Mouse (Mus musculus) forebrain, embryonic 15.5 days (tissue): Measurements from ENCODE around the gene Fat2. TPM values are rescaled to one million over a fixed set of nuclear protein-coding genes. Genes with fewer than 3 reads are reported as not detected.

Experiments used
- ATAC-seq: fragments of 200-750 bp; cut with Nextera tagmentation; replicated peaks from 2 replicates; pipeline ENCODE4 v1.8.0; 2017; ENCODE audit warnings: mild to moderate bottlenecking, moderate TSS enrichment, moderate library complexity
- H3K27ac ChIP-seq: fragments of 300-500 bp; sonication (generic); replicated peaks from 2 replicates; pipeline ENCODE4 v1.5.1; 2015; ENCODE audit warnings: mild to moderate bottlenecking, inconsistent platforms
- H3K27me3 ChIP-seq: fragments of 300-500 bp; sonication (generic); 2 replicates; pipeline ENCODE4 v1.6.1; 2015; ENCODE audit warnings: inconsistent platforms
- H3K36me3 ChIP-seq: fragments of 300-500 bp; sonication (generic); 2 replicates; pipeline ENCODE4 v1.6.1; 2015; ENCODE audit warnings: mild to moderate bottlenecking, inconsistent platforms
- H3K4me1 ChIP-seq: fragments of 300-500 bp; sonication (generic); 2 replicates; pipeline ENCODE4 v1.6.1; 2015; ENCODE audit warnings: inconsistent platforms
- H3K4me2 ChIP-seq: fragments of 300-500 bp; sonication (generic); replicated peaks from 2 replicates; pipeline ENCODE4 v1.6.1; 2015; ENCODE audit warnings: mild to moderate bottlenecking, inconsistent platforms
- H3K4me3 ChIP-seq: fragments of 300-500 bp; sonication (generic); 2 replicates; pipeline ENCODE4 v1.5.1; 2015; ENCODE audit warnings: mild to moderate bottlenecking, inconsistent platforms
- H3K9ac ChIP-seq: fragments of 300-500 bp; sonication (generic); replicated peaks from 2 replicates; pipeline ENCODE4 v1.6.1; 2015; ENCODE audit warnings: mild to moderate bottlenecking, inconsistent platforms
- H3K9me3 ChIP-seq: fragments of 300-500 bp; sonication (generic); 2 replicates; pipeline ENCODE4 v1.6.1; 2016; ENCODE audit warnings: inconsistent platforms
- WGBS: fragments of 180-500 bp; shearing (Covaris S2); methylation state at CpG from one replicate; pipeline ENCODE4 v1.1.7; 2015; ENCODE audit warnings: mixed read lengths; 5-methylcytosine and 5-hydroxymethylcytosine counted together
- polyA plus RNA-seq: library from polyadenylated mRNA; unstranded; fragments of >200 nt; fragmentation: Nextera tagmentation; extraction: Ambion mirVana; gene quantifications from 2 replicates; pipeline ENCODE4 v1.2.1, GENCODE M21; 2015

Fat2 gene
- polyA plus RNA-seq, 1 experiment from 2014 or later: 0.03 TPM

GRCm38 (mm10) chr11:55327111-55327510 is 9.3 kb downstream of the Fat2 start:
- Histone ChIP-seq H3K9me3 (no peaks in the 10 kb centered on the region), H3K27me3 (no peaks in the 10 kb centered on the region), H3K4me3 (no peak overlapping the region), H3K27ac (no peak overlapping the region), H3K36me3 (no peaks in the 10 kb centered on the region), H3K4me1 (0 out of 2 replicates have a peak, but pooled peaks cover 3% of the 10 kb centered on the region), H3K9ac (no peak overlapping the region), H3K4me2 (no peak overlapping the region)
- WGBS: 89% methylated on average over 5 of the region's 5 CpGs
- no peak for ATAC-seq

GRCm38 (mm10) chr11:55326211-55326610 is 10.2 kb downstream of the Fat2 start:
- Histone ChIP-seq H3K9ac (no peak overlapping the region), H3K4me3 (no peak overlapping the region), H3K27me3 (no peaks in the 10 kb centered on the region), H3K27ac (no peak overlapping the region), H3K4me2 (no peak overlapping the region), H3K36me3 (no peaks in the 10 kb centered on the region), H3K9me3 (no peaks in the 10 kb centered on the region), H3K4me1 (0 out of 2 replicates have a peak, but pooled peaks cover 3% of the 10 kb centered on the region)
- no peak; the same call in 1 of the 2 replicates for ATAC-seq
- WGBS: 80% methylated on average over 7 of the region's 7 CpGs

GRCm38 (mm10) chr11:55323854-55324253 is 12.5 kb downstream of the Fat2 start:
- Histone ChIP-seq H3K27ac (no peak overlapping the region), H3K4me1 (0 out of 2 replicates have a peak, but pooled peaks cover 3% of the 10 kb centered on the region), H3K9me3 (no peaks in the 10 kb centered on the region), H3K36me3 (no peaks in the 10 kb centered on the region), H3K27me3 (no peaks in the 10 kb centered on the region), H3K4me2 (no peak overlapping the region), H3K9ac (no peak overlapping the region), H3K4me3 (no peak overlapping the region)
- ATAC-seq: no peak
- 46% methylated on average over 8 of the region's 8 CpGs for WGBS

- no peak for ATAC-seq
- Histone ChIP-seq H3K9me3 (no peaks in the 10 kb centered on the region), H3K27ac (no peak overlapping the region), H3K27me3 (no peaks in the 10 kb centered on the region), H3K4me2 (no peak overlapping the region), H3K36me3 (no peaks in the 10 kb centered on the region), H3K4me3 (no peak overlapping the region), H3K4me1 (0 out of 2 replicates have a peak, but pooled peaks cover 1% of the 10 kb centered on the region), H3K9ac (no peak overlapping the region)
- WGBS: 80% methylated on average over 2 of the region's 2 CpGs
These were observed 15.4 kb downstream of the Fat2 start for GRCm38 (mm10) chr11:55320990-55321389.

- no peaks in the 10 kb centered on the region for H3K9me3 ChIP-seq
- ATAC-seq: no peak
- no peak overlapping the region for H3K9ac ChIP-seq
- no peak overlapping the region for H3K4me2 ChIP-seq
- H3K4me1 ChIP-seq: no peaks in the 10 kb centered on the region
- no peak overlapping the region for H3K4me3 ChIP-seq
- no peaks in the 10 kb centered on the region for H3K36me3 ChIP-seq
- no peaks in the 10 kb centered on the region for H3K27me3 ChIP-seq
- WGBS: 87% methylated on average over 6 of the region's 6 CpGs
- H3K27ac ChIP-seq: no peak overlapping the region
These were observed 20.4 kb downstream of the Fat2 start for GRCm38 (mm10) chr11:55315966-55316365.

- no peak for ATAC-seq
- no peak overlapping the region for H3K9ac ChIP-seq
- no peaks in the 10 kb centered on the region for H3K9me3 ChIP-seq
- H3K4me3 ChIP-seq: no peak overlapping the region
- WGBS: 54% methylated on average over 2 of the region's 2 CpGs
- no peak overlapping the region for H3K27ac ChIP-seq
- H3K4me1 ChIP-seq: no peaks in the 10 kb centered on the region
- H3K36me3 ChIP-seq: no peaks in the 10 kb centered on the region
- H3K4me2 ChIP-seq: no peak overlapping the region
- H3K27me3 ChIP-seq: no peaks in the 10 kb centered on the region
These were observed 21.7 kb downstream of the Fat2 start for GRCm38 (mm10) chr11:55314704-55315047.

- Histone ChIP-seq H3K4me3 (no peak overlapping the region), H3K27ac (no peak overlapping the region), H3K9ac (no peak overlapping the region), H3K36me3 (no peaks in the 10 kb centered on the region), H3K9me3 (no peaks in the 10 kb centered on the region), H3K4me2 (no peak overlapping the region), H3K4me1 (no peaks in the 10 kb centered on the region), H3K27me3 (no peaks in the 10 kb centered on the region)
- WGBS: 24% methylated on average over 29 of the region's 29 CpGs
- no peak for ATAC-seq
These were observed 22.3 kb downstream of the Fat2 start for GRCm38 (mm10) chr11:55313768-55314703.

- H3K4me2 ChIP-seq: no peak overlapping the region
- WGBS: 70% methylated on average over 4 of the region's 4 CpGs
- no peaks in the 10 kb centered on the region for H3K36me3 ChIP-seq
- H3K4me3 ChIP-seq: no peak overlapping the region
- no peaks in the 10 kb centered on the region for H3K9me3 ChIP-seq
- no peaks in the 10 kb centered on the region for H3K27me3 ChIP-seq
- no peak overlapping the region for H3K9ac ChIP-seq
- no peak for ATAC-seq
- no peaks in the 10 kb centered on the region for H3K4me1 ChIP-seq
- H3K27ac ChIP-seq: no peak overlapping the region
These were observed 34.0 kb downstream of the Fat2 start for GRCm38 (mm10) chr11:55302350-55302749.

GRCm38 (mm10) chr11:55293179-55293578 is 43.2 kb downstream of the Fat2 start:
- Histone ChIP-seq H3K9me3 (no peaks in the 10 kb centered on the region), H3K4me3 (no peak overlapping the region), H3K9ac (no peak overlapping the region), H3K36me3 (no peaks in the 10 kb centered on the region), H3K4me2 (no peak overlapping the region), H3K27ac (no peak overlapping the region), H3K4me1 (no peaks in the 10 kb centered on the region), H3K27me3 (no peaks in the 10 kb centered on the region)
- no peak for ATAC-seq
- WGBS: 93% methylated on average over 5 of the region's 5 CpGs

GRCm38 (mm10) chr11:55291901-55292300 is 44.5 kb downstream of the Fat2 start:
- Histone ChIP-seq H3K4me1 (no peaks in the 10 kb centered on the region), H3K27ac (no peak overlapping the region), H3K9me3 (no peaks in the 10 kb centered on the region), H3K4me2 (no peak overlapping the region), H3K27me3 (no peaks in the 10 kb centered on the region), H3K36me3 (no peaks in the 10 kb centered on the region), H3K9ac (no peak overlapping the region), H3K4me3 (no peak overlapping the region)
- 87% methylated on average over 7 of the region's 7 CpGs for WGBS
- no peak for ATAC-seq

GRCm38 (mm10) chr11:55289851-55290391 is 46.4 kb downstream of the Fat2 start:
- no peaks in the 10 kb centered on the region for H3K36me3 ChIP-seq
- H3K9ac ChIP-seq: no peak overlapping the region
- no peaks in the 10 kb centered on the region for H3K4me1 ChIP-seq
- no peaks in the 10 kb centered on the region for H3K27me3 ChIP-seq
- no peak overlapping the region for H3K4me3 ChIP-seq
- H3K4me2 ChIP-seq: no peak overlapping the region
- H3K9me3 ChIP-seq: no peaks in the 10 kb centered on the region
- H3K27ac ChIP-seq: no peak overlapping the region
- 87% methylated on average over 5 of the region's 5 CpGs for WGBS
- no peak for ATAC-seq

- WGBS: 89% methylated on average over 6 of the region's 6 CpGs
- Histone ChIP-seq H3K27me3 (no peaks in the 10 kb centered on the region), H3K4me2 (no peak overlapping the region), H3K9ac (no peak overlapping the region), H3K36me3 (no peaks in the 10 kb centered on the region), H3K4me3 (no peak overlapping the region), H3K9me3 (no peaks in the 10 kb centered on the region), H3K27ac (no peak overlapping the region), H3K4me1 (no peaks in the 10 kb centered on the region)
- ATAC-seq: no peak
These were observed 61.6 kb downstream of the Fat2 start for GRCm38 (mm10) chr11:55274756-55275155.
